Mouse (Mus musculus): ENCODE data around the gene Arhgap1.

Arhgap1 gene

GRCm38 (mm10) chr2:91699225-91699624, 49.6 kb downstream of the Arhgap1 start:
- DNase-seq: no peak

- DNase-seq: no peak
Measured at GRCm38 (mm10) chr2:91701366-91701765, 51.7 kb downstream of the Arhgap1 start.

DNA sequence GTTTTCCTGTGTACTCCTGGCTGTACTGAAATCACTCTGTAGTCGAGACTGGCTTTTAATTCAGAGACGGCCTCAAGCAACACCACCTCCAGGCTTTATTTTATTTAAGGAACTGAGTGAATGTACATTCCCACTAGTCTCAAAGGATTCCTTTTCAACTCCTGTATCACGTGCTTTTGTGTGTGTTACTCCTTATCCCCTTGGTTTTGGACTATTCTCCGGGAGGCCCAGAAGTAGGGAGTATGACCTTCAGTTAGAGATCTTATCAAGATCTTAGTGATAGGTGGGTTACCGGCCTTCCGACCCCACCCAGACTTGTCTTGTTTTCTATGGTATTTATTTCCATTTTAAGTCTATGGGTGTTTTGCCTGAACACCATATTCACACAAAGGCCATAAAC, 56.1 kb downstream of the Arhgap1 start:
- DNase-seq: no peak

DNA sequence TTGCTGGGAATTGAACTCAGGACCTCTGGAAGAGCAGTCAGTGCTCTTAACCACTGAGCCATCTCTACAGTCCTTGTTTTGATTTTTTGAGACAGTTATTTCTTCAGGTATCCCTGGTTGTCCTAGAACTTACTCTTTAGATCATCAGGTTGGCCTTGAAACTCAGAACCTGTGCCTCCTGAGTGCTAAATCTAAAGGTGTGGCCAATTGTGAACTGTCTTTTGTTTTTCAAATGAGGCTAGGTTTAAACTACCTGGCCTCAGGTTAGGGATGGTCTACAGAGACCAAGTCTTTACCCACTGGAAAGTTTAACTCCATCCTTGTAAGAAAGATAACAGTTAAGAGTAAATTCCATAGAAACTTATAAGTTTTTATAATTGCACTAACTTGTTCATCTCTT, 56.8 kb downstream of the Arhgap1 start:
- DNase-seq: no peak

GRCm38 (mm10) chr2:91708361-91708760, 58.7 kb downstream of the Arhgap1 start:
- no peak for DNase-seq

DNA sequence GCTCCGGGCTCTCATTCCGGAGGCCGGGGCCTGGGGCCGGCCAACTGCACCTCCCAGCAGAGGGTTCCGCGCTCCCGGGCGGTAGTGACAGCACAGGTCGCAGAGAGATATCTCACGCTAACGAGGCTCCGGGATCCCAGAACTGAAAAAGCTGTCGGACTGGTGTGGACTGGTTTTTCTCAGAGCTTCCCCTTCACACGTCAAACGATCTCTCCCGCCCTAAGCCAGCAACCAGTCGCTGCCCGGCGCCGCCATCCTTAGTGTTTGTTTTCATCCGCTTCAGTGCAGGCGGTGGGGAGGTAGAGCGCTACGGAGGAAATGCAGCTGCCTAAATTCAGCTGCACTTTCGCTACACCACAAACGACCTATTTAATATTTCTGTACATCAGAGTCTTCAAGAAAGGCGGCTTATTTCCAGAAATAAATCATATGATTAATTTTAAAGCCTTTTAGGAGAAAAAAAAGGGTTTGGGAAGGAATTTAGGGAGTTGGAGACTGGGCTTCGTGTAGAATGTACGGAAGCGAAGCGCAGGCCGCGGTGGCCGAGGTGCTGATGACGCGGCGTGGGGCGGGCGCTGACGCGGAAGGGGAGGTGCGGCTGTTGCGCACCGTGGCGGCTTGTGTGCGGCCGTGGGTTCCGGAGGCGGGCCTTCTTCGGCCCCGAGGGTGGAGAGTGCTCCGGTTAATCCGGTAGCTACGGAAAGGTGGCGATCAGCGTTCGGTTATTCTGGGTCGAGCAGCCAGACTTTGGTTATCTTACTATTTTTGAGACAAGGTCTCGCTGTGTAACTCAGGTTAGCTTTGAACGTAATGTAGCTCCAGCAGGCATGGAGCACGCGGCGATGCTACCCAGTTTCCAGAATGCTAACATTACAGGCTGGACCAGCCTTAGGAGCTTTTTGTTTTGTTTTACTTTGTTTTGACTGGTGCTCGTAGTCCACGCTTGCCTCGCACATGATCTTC, 60.9 kb downstream of the Arhgap1 start, which contains the start of the genes Atg13 and Harbi1:
Gene Atg13, minus strand, starts transcription at position 305 of the 963 bp plus-strand sequence.
Gene Harbi1, plus strand, starts transcription at position 581 of the 963 bp plus-strand sequence.
- DNase-seq: peak; percentile 90 to 92

GRCm38 (mm10) chr2:91711256-91711925, 61.7 kb downstream of the Arhgap1 start:
- DNase-seq: peak in 1 of 2 experiments; percentile 2

GRCm38 (mm10) chr2:91714921-91715320, 65.3 kb downstream of the Arhgap1 start:
- DNase-seq: no peak

- DNase-seq: no peak
Measured at GRCm38 (mm10) chr2:91718276-91718675, 68.6 kb downstream of the Arhgap1 start.

All from thymus, postnatal 36 days (tissue).